Mouse (Mus musculus): ENCODE measurements around the gene Rapgef4.

- TF ChIP-seq CTCF (IDR thresholded peaks at IDR 0.05; ENCODE audit: insufficient read depth, low read depth, low read length) (no peak), POLR2A (IDR thresholded peaks at IDR 0.05; ENCODE audit: insufficient read depth, low read depth, low read length) (no peak)
Observed at GRCm38 (mm10) chr2:72018736-72019135, 37.7 kb downstream of the Rapgef4 start.

All from olfactory bulb, adult 2 months (tissue).